Mouse (Mus musculus): ENCODE measurements around the gene Txndc8.

The Txndc8 gene

GRCm38 (mm10) chr4:57956029-57956960 lies 52.6 kb downstream of the Txndc8 start, which contains the start of gene Txn1:
Gene Txn1, minus strand, starts transcription at chr4:57956411.
- peak; percentile 99 for DNase-seq

DNA sequence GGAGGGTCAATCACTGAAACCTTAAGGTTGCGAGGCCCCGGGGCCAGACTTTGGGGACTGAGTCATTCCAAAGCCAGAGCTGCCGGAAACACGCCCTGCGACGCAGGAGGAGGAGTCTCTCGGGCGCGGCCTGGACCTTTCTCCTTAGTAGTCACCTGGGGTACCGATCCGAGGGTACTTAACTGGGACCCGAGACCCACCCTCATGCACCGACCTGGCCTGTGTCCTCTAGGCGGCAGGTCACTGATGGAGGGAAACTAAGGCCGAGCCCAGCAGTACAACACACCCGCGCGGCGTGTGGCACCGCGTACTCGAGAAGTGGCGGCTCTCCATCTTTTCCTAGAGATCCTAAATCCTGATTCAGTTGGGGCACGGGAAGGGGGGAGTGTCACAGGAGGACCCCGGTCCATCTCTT lies 53.4 kb downstream of the Txndc8 start:
- peak; percentile 81 for DNase-seq

DNA sequence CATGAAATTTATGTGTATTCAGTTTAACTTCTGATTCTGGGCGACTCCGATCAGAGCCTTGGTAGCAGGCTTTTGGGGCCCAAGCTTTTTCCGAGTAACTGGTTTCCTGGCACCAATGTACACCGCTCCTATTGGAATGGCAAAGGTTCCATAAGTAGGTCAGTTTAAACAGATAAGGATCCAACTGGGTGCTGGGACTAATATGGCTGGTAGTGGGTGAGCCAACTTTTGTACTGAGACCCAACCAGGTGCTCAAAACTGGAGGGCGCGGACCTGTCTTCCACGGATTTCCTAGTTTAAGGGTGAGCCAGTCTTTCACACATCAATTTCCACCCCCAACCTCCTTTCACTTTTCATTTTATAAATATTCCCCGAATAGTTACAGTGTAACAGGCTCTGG lies 53.9 kb downstream of the Txndc8 start:
- DNase-seq = no peak

DNA sequence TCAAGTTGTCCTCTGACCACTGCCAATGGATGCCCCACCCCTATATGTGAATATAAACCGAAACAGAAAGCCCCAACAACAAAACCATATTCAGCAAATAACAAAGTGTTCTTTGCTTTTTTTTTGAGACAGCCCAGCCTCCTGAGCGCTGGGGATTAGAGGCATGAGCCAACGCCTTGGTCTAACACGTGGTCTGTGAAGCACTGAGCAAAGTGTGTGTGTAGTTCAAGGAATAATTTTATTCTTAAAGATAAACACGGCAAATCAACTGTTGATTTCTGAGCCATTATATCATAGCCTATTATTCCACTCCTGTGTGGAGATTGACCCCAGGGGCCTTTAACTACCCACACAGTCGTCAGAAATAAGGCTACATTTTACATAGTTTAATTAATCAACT lies 54.3 kb downstream of the Txndc8 start:
- no peak for DNase-seq

- DNase-seq = peak; percentile 19
Observed at GRCm38 (mm10) chr4:57953796-57954195, 55.1 kb downstream of the Txndc8 start.

GRCm38 (mm10) chr4:57952891-57953290 lies 56.0 kb downstream of the Txndc8 start:
- DNase-seq = no peak

DNA sequence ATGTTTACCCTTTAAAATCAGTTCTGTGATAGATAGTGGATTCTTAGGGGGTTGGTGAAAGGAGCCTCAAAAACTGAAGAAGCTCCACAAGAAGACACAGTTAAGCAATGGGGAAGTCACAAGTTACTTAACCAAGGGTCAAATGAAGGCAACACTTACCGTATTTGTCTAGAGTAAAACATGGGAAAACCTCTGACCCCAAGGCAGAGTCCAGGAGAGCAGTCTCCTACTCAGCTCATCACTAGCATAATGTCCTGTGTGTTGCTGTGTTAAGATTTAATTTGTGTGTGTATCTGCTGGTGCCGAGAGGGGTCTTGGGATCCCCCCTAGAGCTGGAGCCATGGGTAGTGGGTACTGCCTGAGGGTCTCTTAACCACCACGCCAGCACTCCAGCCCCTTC lies 56.5 kb downstream of the Txndc8 start:
- DNase-seq = peak; percentile 17

- DNase-seq = peak; percentile 50
Observed at GRCm38 (mm10) chr4:57949866-57950265, 59.1 kb downstream of the Txndc8 start.

DNA sequence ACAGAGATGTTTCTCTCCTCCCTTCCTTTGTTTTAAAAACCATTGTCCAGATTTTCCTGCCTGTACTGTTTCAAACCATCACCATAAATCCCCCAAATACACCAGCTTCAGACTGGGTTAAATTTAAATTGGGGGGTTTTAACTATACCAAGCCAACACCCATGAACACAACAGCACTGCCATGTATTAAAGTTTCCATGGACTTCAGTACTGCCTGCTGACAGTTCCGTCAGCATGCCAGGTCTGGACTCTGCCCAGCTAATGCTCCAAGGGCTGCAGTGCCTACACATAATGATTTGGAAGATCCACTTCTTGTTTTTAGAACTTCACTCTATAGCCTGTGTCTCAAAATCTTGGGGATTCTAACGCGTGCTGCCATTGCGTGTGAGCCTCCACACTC lies 61.4 kb downstream of the Txndc8 start:
- DNase-seq = peak; percentile 31

- DNase-seq = no peak
Observed at GRCm38 (mm10) chr4:57947036-57947435, 61.9 kb downstream of the Txndc8 start.

DNA sequence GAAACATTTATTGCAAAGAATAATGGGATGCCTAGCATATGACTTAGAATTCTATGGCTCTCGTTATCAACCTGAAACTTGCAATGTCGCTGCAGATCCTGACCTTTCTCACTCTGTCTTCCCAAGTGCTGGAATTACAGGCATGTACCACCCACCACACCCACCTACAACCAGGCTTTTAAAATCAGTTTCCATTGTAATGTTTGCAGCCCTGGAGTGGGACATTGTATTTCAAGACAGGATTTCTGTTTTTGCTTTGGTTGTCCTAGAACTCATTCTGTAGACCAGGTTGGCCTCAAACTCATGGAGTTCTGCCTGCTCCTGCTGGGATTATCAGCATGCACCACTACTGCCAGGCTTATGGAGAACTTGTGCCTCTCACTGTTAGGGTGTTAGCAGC lies 66.0 kb downstream of the Txndc8 start:
- no peak for DNase-seq

GRCm38 (mm10) chr4:57940631-57941030 lies 68.3 kb downstream of the Txndc8 start:
- no peak for DNase-seq

- DNase-seq = no peak
Observed at GRCm38 (mm10) chr4:57937292-57937691, 71.6 kb downstream of the Txndc8 start.

DNA sequence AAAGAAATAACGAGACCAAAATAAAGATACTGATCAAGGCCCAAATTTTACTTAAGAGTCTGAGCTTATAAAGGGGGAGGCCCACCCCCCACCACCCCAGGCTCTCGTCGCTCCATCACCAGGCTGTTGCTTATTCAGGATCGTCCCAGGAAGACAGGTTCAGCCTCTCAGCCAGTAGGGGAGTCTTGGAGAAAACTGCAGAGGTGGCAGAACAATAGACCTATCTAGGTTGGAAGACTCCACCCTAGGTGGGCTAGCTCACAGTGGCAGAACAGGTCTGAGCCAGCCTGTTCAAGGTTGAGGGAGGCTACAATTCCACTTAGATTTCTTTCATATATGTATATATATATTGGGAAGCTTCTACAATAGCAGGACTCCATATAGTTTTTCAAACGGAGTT lies 74.7 kb downstream of the Txndc8 start:
- DNase-seq = no peak

Measured in kidney, postnatal 10 days (tissue).